Mouse (Mus musculus): ENCODE measurements at regions not wholly inside any gene's neighbourhood (a gene's known extent, or its start where the extent isn't known, plus 50 kb on each side); places are given as distances from the start of the nearest gene placed in this dataset.

- H3K79me2 ChIP-seq (ENCODE audit: control insufficient read depth, insufficient read depth, low read length, poor library complexity) = no peaks in the 10 kb centered on the region
- no peak for TF ChIP-seq MAX (IDR thresholded peaks at IDR 0.05; ENCODE audit: low read length)
- TF ChIP-seq CHD2 (IDR thresholded peaks at IDR 0.05; ENCODE audit: low read length) = no peak
- no peak for TF ChIP-seq RCOR1 (IDR thresholded peaks at IDR 0.05; ENCODE audit: low read depth, low read length)
- no peak for TF ChIP-seq MEF2A (IDR thresholded peaks at IDR 0.05; ENCODE audit: extremely low read depth, insufficient replicate concordance, low read depth, low read length, poor library complexity, severe bottlenecking)
- TF ChIP-seq UBTF (IDR thresholded peaks at IDR 0.05; ENCODE audit: borderline replicate concordance, insufficient read depth, low read depth, low read length) = no peak
- TF ChIP-seq CTCF (IDR thresholded peaks at IDR 0.05 in 2 of 3, conservative IDR thresholded peaks at IDR 0.05 in 1 of 3; ENCODE audit: control insufficient read depth in 1 of 3, insufficient read depth in 1 of 3, low read depth in 2 of 3, low read length in 3 of 3, poor library complexity in 1 of 3, severe bottlenecking in 1 of 3) = no peak
- no peak for TF ChIP-seq ZNF384 (IDR thresholded peaks at IDR 0.05; ENCODE audit: low read depth, low read length)
- TF ChIP-seq POLR2AphosphoS5 (IDR thresholded peaks at IDR 0.05; ENCODE audit: borderline replicate concordance, low read depth, low read length) = no peak
- no peak for TF ChIP-seq TCF12 (IDR thresholded peaks at IDR 0.05; ENCODE audit: low read depth, low read length)
- TF ChIP-seq EP300 (IDR thresholded peaks at IDR 0.05; ENCODE audit: low read depth in 1 of 2, low read length in 2 of 2) = no peak
- TF ChIP-seq POLR2A (IDR thresholded peaks at IDR 0.05; ENCODE audit: control insufficient read depth in 1 of 2, insufficient read depth in 1 of 2, low read depth in 1 of 2, low read length in 2 of 2, poor library complexity in 1 of 2) = no peak
- no peak for TF ChIP-seq MXI1 (IDR thresholded peaks at IDR 0.05; ENCODE audit: low read depth, low read length)
- no peak for TF ChIP-seq TAL1 (IDR thresholded peaks at IDR 0.05; ENCODE audit: low read length)
- H3K4me1 ChIP-seq (ENCODE audit: control insufficient read depth in 1 of 2, insufficient read depth in 2 of 2, low read length in 2 of 2) = no peaks in the 10 kb centered on the region
- DNase-seq (ENCODE audit: low read depth, low spot score) = no peak
- no peak overlapping the region for H3K9ac ChIP-seq (ENCODE audit: control insufficient read depth, low read depth, low read length, poor library complexity, severe bottlenecking)
- H3K36me3 ChIP-seq (ENCODE audit: control insufficient read depth in 1 of 2, insufficient read depth in 2 of 2, low read length in 2 of 2) = no peaks in the 10 kb centered on the region
- H3K9me3 ChIP-seq (replicated peaks; ENCODE audit: insufficient read depth, low read length) = no peaks in the 10 kb centered on the region
- no peaks in the 10 kb centered on the region for H3K27me3 ChIP-seq (ENCODE audit: control insufficient read depth in 1 of 2, insufficient read depth in 2 of 2, low read length in 2 of 2)
- no peak overlapping the region for H3K27ac ChIP-seq (ENCODE audit: control insufficient read depth, low read depth, low read length)
- H3K4me3 ChIP-seq (ENCODE audit: control insufficient read depth in 1 of 2, insufficient read depth in 1 of 2, low read depth in 2 of 2, low read length in 2 of 2) = no peak overlapping the region
Observed at GRCm38 (mm10) chr4:82132851-82133250, 572.7 kb downstream of the Nfib start.

- no peak overlapping the region for H3K27ac ChIP-seq (ENCODE audit: control insufficient read depth, low read depth, low read length)
- H3K27me3 ChIP-seq (ENCODE audit: control insufficient read depth in 1 of 2, insufficient read depth in 2 of 2, low read length in 2 of 2) = no peaks in the 10 kb centered on the region
- no peaks in the 10 kb centered on the region for H3K79me2 ChIP-seq (ENCODE audit: control insufficient read depth, insufficient read depth, low read length, poor library complexity)
- H3K4me3 ChIP-seq (ENCODE audit: control insufficient read depth in 1 of 2, insufficient read depth in 1 of 2, low read depth in 2 of 2, low read length in 2 of 2) = no peak overlapping the region
- H3K9me3 ChIP-seq (replicated peaks; ENCODE audit: insufficient read depth, low read length) = no peaks in the 10 kb centered on the region
- no peak for DNase-seq (ENCODE audit: low read depth, low spot score)
- TF ChIP-seq GATA1 (IDR thresholded peaks at IDR 0.05; ENCODE audit: low read depth, low read length) (no peak), CTCF (IDR thresholded peaks at IDR 0.05 in 2 of 3, conservative IDR thresholded peaks at IDR 0.05 in 1 of 3; ENCODE audit: control insufficient read depth in 1 of 3, insufficient read depth in 1 of 3, low read depth in 2 of 3, low read length in 3 of 3, poor library complexity in 1 of 3, severe bottlenecking in 1 of 3) (no peak), CHD2 (IDR thresholded peaks at IDR 0.05; ENCODE audit: low read length) (no peak), POLR2A (IDR thresholded peaks at IDR 0.05; ENCODE audit: control insufficient read depth in 1 of 2, insufficient read depth in 1 of 2, low read depth in 1 of 2, low read length in 2 of 2, poor library complexity in 1 of 2) (no peak), SMC3 (IDR thresholded peaks at IDR 0.05; ENCODE audit: low read depth, low read length) (no peak), JUND (IDR thresholded peaks at IDR 0.05; ENCODE audit: low read depth, low read length) (no peak), USF2 (IDR thresholded peaks at IDR 0.05; ENCODE audit: borderline replicate concordance in 1 of 2, insufficient read depth in 1 of 2, low read depth in 1 of 2, low read length in 2 of 2) (no peak), KAT2A (conservative IDR thresholded peaks at IDR 0.05; ENCODE audit: low read depth, low read length) (no peak), TBP (IDR thresholded peaks at IDR 0.05; ENCODE audit: low read depth, low read length) (no peak), MEF2A (IDR thresholded peaks at IDR 0.05; ENCODE audit: extremely low read depth, insufficient replicate concordance, low read depth, low read length, poor library complexity, severe bottlenecking) (no peak), POLR2AphosphoS2 (IDR thresholded peaks at IDR 0.05; ENCODE audit: low read length) (no peak), MXI1 (IDR thresholded peaks at IDR 0.05; ENCODE audit: low read depth, low read length) (no peak), MAFK (IDR thresholded peaks at IDR 0.05; ENCODE audit: borderline replicate concordance, low read depth, low read length) (no peak), NELFE (IDR thresholded peaks at IDR 0.05; ENCODE audit: low read depth, low read length) (no peak), TCF12 (IDR thresholded peaks at IDR 0.05; ENCODE audit: low read depth, low read length) (no peak), ETS1 (IDR thresholded peaks at IDR 0.05; ENCODE audit: low read depth, low read length) (no peak)
- H3K9ac ChIP-seq (ENCODE audit: control insufficient read depth, low read depth, low read length, poor library complexity, severe bottlenecking) = no peak overlapping the region
- H3K4me1 ChIP-seq (ENCODE audit: control insufficient read depth in 1 of 2, insufficient read depth in 2 of 2, low read length in 2 of 2) = no peaks in the 10 kb centered on the region
- no peaks in the 10 kb centered on the region for H3K36me3 ChIP-seq (ENCODE audit: control insufficient read depth in 1 of 2, insufficient read depth in 2 of 2, low read length in 2 of 2)
Observed at GRCm38 (mm10) chr4:82132326-82132725, 573.2 kb downstream of the Nfib start.

Measured in MEL (cell line).